Mouse (Mus musculus): ENCODE measurements around the gene Cnr1.

DNA sequence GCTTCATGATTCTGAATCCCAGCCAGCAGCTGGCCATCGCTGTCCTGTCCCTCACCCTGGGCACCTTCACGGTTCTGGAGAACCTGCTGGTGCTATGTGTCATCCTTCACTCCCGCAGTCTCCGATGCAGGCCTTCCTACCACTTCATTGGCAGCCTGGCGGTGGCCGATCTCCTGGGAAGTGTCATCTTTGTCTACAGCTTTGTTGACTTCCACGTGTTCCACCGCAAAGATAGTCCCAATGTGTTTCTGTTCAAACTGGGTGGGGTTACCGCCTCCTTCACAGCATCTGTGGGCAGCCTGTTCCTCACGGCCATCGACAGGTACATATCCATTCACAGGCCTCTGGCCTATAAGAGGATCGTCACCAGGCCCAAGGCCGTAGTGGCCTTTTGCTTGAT, 19.5 kb downstream of the Cnr1 start:
- TF ChIP-seq CTCF (IDR thresholded peaks at IDR 0.05; ENCODE audit: low read depth) (no peak), EP300 (IDR thresholded peaks at IDR 0.05; ENCODE audit: low read depth) (no peak)
